Mouse (Mus musculus): ENCODE results near the gene Cd244a.

GRCm38 (mm10) chr1:171631447-171631846, 72.5 kb downstream of the Cd244a start:
- TF ChIP-seq CTCF (IDR thresholded peaks at IDR 0.05; ENCODE audit: borderline replicate concordance, control insufficient read depth, extremely low read depth, insufficient read depth, low read length, poor library complexity) = no peak
- TF ChIP-seq POLR2A (IDR thresholded peaks at IDR 0.05; ENCODE audit: control insufficient read depth, extremely low read depth, insufficient read depth, low read length, poor library complexity) = no peak
